Mouse (Mus musculus) spleen, adult 2 months (tissue): ENCODE results near the gene Doc2b. TPM values are rescaled to one million over a fixed set of nuclear protein-coding genes. Genes with fewer than 3 reads are reported as not detected.

Experiments used
- DNase-seq, 2 experiments: peaks; one replicate each; pipeline versions ENCODE4 v3.0.0 to v3.0.0-alpha.2; 2012 to 2021; ENCODE audit warnings: low spot score in 2 of 2, low read depth in 1 of 2
- H3K27ac ChIP-seq: fragments of 200-500 bp; 2 replicates; pipeline ENCODE4 v1.5.1; 2012; ENCODE audit warnings: low read length, inconsistent platforms; ENCODE audit not compliant: insufficient read depth
- H3K27me3 ChIP-seq: fragments of 200-500 bp; 2 replicates; pipeline ENCODE4 v1.6.1; 2012; ENCODE audit warnings: mild to moderate bottlenecking, moderate library complexity, low read length, inconsistent platforms; ENCODE audit not compliant: control insufficient read depth, insufficient read depth
- H3K36me3 ChIP-seq: fragments of 200-500 bp; 2 replicates; pipeline ENCODE4 v1.6.1; 2012; ENCODE audit warnings: mild to moderate bottlenecking, low read length, inconsistent platforms; ENCODE audit not compliant: control insufficient read depth, insufficient read depth
- H3K4me1 ChIP-seq: fragments of 200-500 bp; 2 replicates; pipeline ENCODE4 v1.6.1; 2011; ENCODE audit warnings: inconsistent platforms; ENCODE audit not compliant: control insufficient read depth, insufficient read depth, insufficient read length
- H3K4me3 ChIP-seq: fragments of 200-500 bp; 2 replicates; pipeline ENCODE4 v1.5.1; 2011; ENCODE audit warnings: mild to moderate bottlenecking, inconsistent platforms; ENCODE audit not compliant: insufficient read depth, insufficient read length; ENCODE audit errors: extremely low read depth
- CTCF ChIP-seq: fragments of 200-500 bp; IDR thresholded peaks from 2 replicates; pipeline ENCODE4 v1.5.1; 2011; ENCODE audit warnings: mild to moderate bottlenecking, inconsistent platforms; ENCODE audit not compliant: insufficient read depth, insufficient read length, insufficient replicate concordance; ENCODE audit errors: extremely low read depth
- POLR2A ChIP-seq: fragments of 200-500 bp; IDR thresholded peaks from 2 replicates; pipeline ENCODE4 v1.6.1; 2011; ENCODE audit warnings: low read depth, low read length, inconsistent platforms
- WGBS: fragments of 180-500 bp; shearing (Covaris S2); methylation state at CpG from one replicate; pipeline ENCODE4 v1.1.7; 2018; 5-methylcytosine and 5-hydroxymethylcytosine counted together
- polyA plus RNA-seq: library from polyadenylated mRNA; depleted of rRNA; stranded (reverse); fragments of >200 nt; gene quantifications from 2 replicates; pipeline ENCODE4 v1.2.3, GENCODE M21; 2012

The Doc2b gene
- polyA plus RNA-seq, 1 experiment: 0.05 TPM

GRCm38 (mm10) chr11:75794602-75795320 lies 1.1 kb downstream of the Doc2b start:
- WGBS: 21% methylated on average over 45 of the region's 45 CpGs
- Histone ChIP-seq H3K36me3 (no peaks in the 10 kb centered on the region), H3K4me1 (no peaks in the 10 kb centered on the region), H3K27me3 (peaks cover 16% of the 10 kb centered on the region), H3K27ac (no peak overlapping the region), H3K4me3 (no peak overlapping the region)
- no peak for DNase-seq
- TF ChIP-seq CTCF: no peak
- TF ChIP-seq POLR2A: no peak

GRCm38 (mm10) chr11:75793351-75793750 lies 2.5 kb downstream of the Doc2b start:
- DNase-seq: no peak
- Histone ChIP-seq H3K4me3 (no peak overlapping the region), H3K27ac (no peak overlapping the region), H3K36me3 (no peaks in the 10 kb centered on the region), H3K27me3 (peaks cover 16% of the 10 kb centered on the region), H3K4me1 (no peaks in the 10 kb centered on the region)
- WGBS: 87% methylated on average over 5 of the region's 5 CpGs
- no peak for TF ChIP-seq CTCF
- no peak for TF ChIP-seq POLR2A

GRCm38 (mm10) chr11:75792535-75792934 lies 3.3 kb downstream of the Doc2b start:
- Histone ChIP-seq H3K36me3 (no peaks in the 10 kb centered on the region), H3K4me3 (no peak overlapping the region), H3K4me1 (no peaks in the 10 kb centered on the region), H3K27me3 (peaks cover 16% of the 10 kb centered on the region), H3K27ac (no peak overlapping the region)
- no peak for TF ChIP-seq CTCF
- no peak for TF ChIP-seq POLR2A
- no peak for DNase-seq
- WGBS: 87% methylated on average over 5 of the region's 5 CpGs

- no peak for TF ChIP-seq CTCF
- no peak for TF ChIP-seq POLR2A
- Histone ChIP-seq H3K27ac (no peak overlapping the region), H3K36me3 (no peaks in the 10 kb centered on the region), H3K27me3 (no peaks in the 10 kb centered on the region), H3K4me3 (no peak overlapping the region), H3K4me1 (no peaks in the 10 kb centered on the region; the same call in 1 of the 2 replicates)
- WGBS: 84% methylated on average over 8 of the region's 8 CpGs
- no peak for DNase-seq
These were observed 10.0 kb downstream of the Doc2b start for GRCm38 (mm10) chr11:75785897-75786296.

GRCm38 (mm10) chr11:75783799-75784198 lies 12.1 kb downstream of the Doc2b start:
- Histone ChIP-seq H3K27ac (no peak overlapping the region), H3K4me1 (no peaks in the 10 kb centered on the region; the same call in 1 of the 2 replicates), H3K4me3 (no peak overlapping the region), H3K36me3 (no peaks in the 10 kb centered on the region), H3K27me3 (no peaks in the 10 kb centered on the region)
- DNase-seq: no peak
- WGBS: 74% methylated on average over 5 of the region's 5 CpGs
- TF ChIP-seq CTCF: no peak
- no peak for TF ChIP-seq POLR2A

GRCm38 (mm10) chr11:75781919-75782318 lies 13.9 kb downstream of the Doc2b start:
- Histone ChIP-seq H3K36me3 (no peaks in the 10 kb centered on the region), H3K4me3 (no peak overlapping the region), H3K4me1 (no peaks in the 10 kb centered on the region; the same call in 1 of the 2 replicates), H3K27me3 (no peaks in the 10 kb centered on the region), H3K27ac (no peak overlapping the region)
- DNase-seq: peak; percentile 28 to 66
- no peak for TF ChIP-seq POLR2A
- TF ChIP-seq CTCF: peak; percentile 67; the same call in 1 of the 2 replicates
- WGBS: 21% methylated on average over 6 of the region's 6 CpGs

GRCm38 (mm10) chr11:75775919-75776318 lies 19.9 kb downstream of the Doc2b start:
- WGBS: 89% methylated on average over 1 of the region's 1 CpGs
- no peaks in the 10 kb centered on the region for H3K4me1 ChIP-seq
- H3K4me3 ChIP-seq: no peak overlapping the region
- TF ChIP-seq POLR2A (no peak), CTCF (no peak)
- no peaks in the 10 kb centered on the region for H3K27me3 ChIP-seq
- no peaks in the 10 kb centered on the region for H3K36me3 ChIP-seq
- no peak for DNase-seq
- no peak overlapping the region for H3K27ac ChIP-seq
